Mouse (Mus musculus) C2C12 (cell line): ENCODE results near the gene Shc2.

ENCODE experiments used
- CEBPB ChIP-seq: IDR thresholded peaks from one replicate; pipeline ENCODE4 v1.6.1; 2011; ENCODE audit warnings: low read depth, mild to moderate bottlenecking, control low read depth, moderate library complexity
- CTCF ChIP-seq: IDR thresholded peaks from one replicate; pipeline ENCODE4 v1.5.1; 2011; ENCODE audit not compliant: control insufficient read depth, insufficient read depth, insufficient read length
- MAX ChIP-seq: IDR thresholded peaks from one replicate; pipeline ENCODE4 v1.6.1; 2011; ENCODE audit warnings: mild to moderate bottlenecking, control low read depth
- MYOG ChIP-seq: IDR thresholded peaks from one replicate; pipeline ENCODE4 v1.6.1; 2011; ENCODE audit not compliant: control insufficient read depth, insufficient read length; ENCODE audit errors: extremely low read depth

- TF ChIP-seq CTCF (no peak), MYOG (no peak), CEBPB (no peak), MAX (no peak)
These were observed 47.0 kb downstream of the Shc2 start for GRCm38 (mm10) chr10:79590702-79591101.
